Mouse (Mus musculus): ENCODE results near the gene Wipf2. TPM values are rescaled to one million over a fixed set of nuclear protein-coding genes. Genes with fewer than 3 reads are reported as not detected.
"Not testable (repeated sequence)": the region's sequence is repeated elsewhere in the genome, so short reads cannot be mapped to it uniquely, and the experiment has no call there.

Gene Wipf2
- total and polyA plus RNA-seq, 3 experiments: 3.1 to 25.4 (median 23.9) TPM

DNA sequence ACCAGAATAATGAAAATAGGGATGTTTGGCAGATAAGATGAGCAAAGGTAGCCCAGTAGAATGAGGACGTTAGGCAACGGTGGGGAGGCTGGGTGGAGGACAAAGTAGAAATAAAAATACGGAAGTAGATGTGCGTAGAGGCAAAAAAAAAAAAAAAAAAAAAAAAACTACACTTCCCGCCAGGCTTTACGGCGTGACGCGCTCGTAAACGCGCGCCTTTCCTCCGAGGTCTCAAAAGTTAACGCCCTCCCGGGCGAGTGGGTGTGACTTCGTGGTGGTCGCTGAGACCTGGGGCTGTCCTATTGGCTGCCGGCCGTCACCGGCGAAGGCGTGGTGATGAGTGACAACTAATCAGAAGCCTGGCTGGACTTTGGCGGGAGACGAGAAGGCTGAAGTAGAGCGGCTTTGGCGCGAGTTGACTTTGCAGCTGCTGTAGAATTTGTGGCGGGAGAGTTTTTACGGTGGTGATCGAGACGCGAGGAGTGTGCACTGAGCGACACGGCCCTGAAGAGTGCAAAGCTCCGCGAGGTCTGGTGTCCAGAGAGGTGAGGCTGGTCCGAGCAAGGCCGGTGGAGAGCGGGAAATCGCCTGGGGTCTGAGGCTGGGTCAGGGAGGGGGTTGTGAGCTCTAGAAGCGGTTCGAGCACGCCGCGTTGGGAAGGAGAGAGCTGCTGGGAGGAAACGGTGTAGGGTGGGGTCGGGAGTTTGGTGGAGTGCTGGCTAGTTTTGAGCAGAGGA lies 44.2 kb downstream of the Wipf2 start, which contains the start of gene Cdc6:
Gene Cdc6, plus strand, starts transcription at position 365 of the 737 bp plus-strand sequence.
- Histone ChIP-seq H3K27me3 (ENCODE audit: insufficient read depth, low read length) (no peaks in the 10 kb centered on the region), H3K4me3 (ENCODE audit: low read depth, low read length) (peak within 1 kb of the TSS; percentile 86), H3K36me3 (replicated peaks) (peaks cover 61% of the 10 kb centered on the region), H3K9me3 (replicated peaks) (no peaks in the 10 kb centered on the region), H3K4me1 (ENCODE audit: insufficient read depth, low read depth, low read length) (peaks cover 84% of the 10 kb centered on the region)
- no peak for TF ChIP-seq POLR2AphosphoS5 (IDR thresholded peaks at IDR 0.05; ENCODE audit: insufficient replicate concordance, low read depth, low read length)
- no peak for TF ChIP-seq TAL1 (conservative IDR thresholded peaks at IDR 0.05; ENCODE audit: low read depth, low read length)
- TF ChIP-seq GATA2 (IDR thresholded peaks at IDR 0.05; ENCODE audit: borderline replicate concordance, low read depth, low read length): no peak
- TF ChIP-seq CTCF (IDR thresholded peaks at IDR 0.05; ENCODE audit: low read depth, low read length): no peak
- TF ChIP-seq GATA1 (IDR thresholded peaks at IDR 0.05; ENCODE audit: borderline replicate concordance, low read length): no peak
- DNase-seq (ENCODE audit: low spot score): peak; percentile 86
- peak; percentile 85 for ATAC-seq (ENCODE audit: extremely low read depth, insufficient number of reproducible peaks, low FRiP score, poor library complexity, severe bottlenecking)

DNA sequence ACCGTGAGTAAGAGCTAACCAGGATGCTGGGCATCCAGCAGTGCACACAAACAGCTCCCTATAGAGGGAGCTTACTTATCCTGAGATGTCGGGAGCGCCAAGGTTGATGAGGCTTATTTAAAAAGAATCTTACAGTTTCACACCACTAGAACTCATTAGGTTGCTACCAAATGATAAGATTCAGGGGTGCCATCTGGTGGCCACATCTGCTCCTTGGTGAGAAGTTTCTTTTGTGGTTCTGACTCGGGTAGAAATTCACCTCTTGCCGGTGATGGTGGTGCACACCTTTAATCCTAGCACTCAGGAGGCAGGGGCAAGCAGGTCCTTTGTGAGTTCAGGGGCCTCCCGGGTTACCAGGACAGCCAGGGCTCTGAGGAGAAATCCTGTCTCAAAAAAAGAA lies 46.2 kb downstream of the Wipf2 start:
- DNase-seq (ENCODE audit: low spot score) (no peak), ATAC-seq (ENCODE audit: extremely low read depth, insufficient number of reproducible peaks, low FRiP score, poor library complexity, severe bottlenecking) (no peak)
- H3K36me3 ChIP-seq (replicated peaks): peaks cover 72% of the 10 kb centered on the region
- H3K4me1 ChIP-seq (ENCODE audit: insufficient read depth, low read depth, low read length): peaks cover 82% of the 10 kb centered on the region
- no peak for TF ChIP-seq CTCF (IDR thresholded peaks at IDR 0.05; ENCODE audit: low read depth, low read length)
- TF ChIP-seq TAL1 (conservative IDR thresholded peaks at IDR 0.05; ENCODE audit: low read depth, low read length): 0 out of 2 replicates have a peak, but pooled peaks have one; percentile 22
- peak overlapping the region; percentile 86 for H3K4me3 ChIP-seq (ENCODE audit: low read depth, low read length)
- H3K27me3 ChIP-seq (ENCODE audit: insufficient read depth, low read length): no peaks in the 10 kb centered on the region
- H3K9me3 ChIP-seq (replicated peaks): no peaks in the 10 kb centered on the region

DNA sequence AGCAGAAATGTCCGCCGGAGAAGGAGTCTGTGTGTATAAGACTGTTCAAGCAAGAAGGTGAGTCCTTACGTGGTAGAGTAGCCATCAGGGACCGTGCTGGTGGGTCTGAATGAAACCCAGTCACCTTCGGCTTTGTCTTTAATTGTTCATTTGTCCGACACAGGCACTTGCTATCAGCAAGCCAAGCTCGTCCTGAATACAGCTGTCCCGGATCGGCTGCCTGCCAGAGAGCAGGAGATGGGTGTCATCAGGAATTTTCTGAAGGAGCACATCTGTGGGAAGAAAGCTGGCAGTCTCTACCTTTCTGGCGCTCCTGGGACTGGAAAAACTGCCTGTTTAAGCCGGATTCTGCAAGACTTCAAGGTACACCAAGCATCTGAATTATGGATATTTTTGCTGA lies 47.0 kb downstream of the Wipf2 start:
- Histone ChIP-seq H3K4me3 (ENCODE audit: low read depth, low read length) (peak overlapping the region; percentile 86; the same call in 1 of the 2 replicates), H3K4me1 (ENCODE audit: insufficient read depth, low read depth, low read length) (peaks cover 80% of the 10 kb centered on the region)

DNA sequence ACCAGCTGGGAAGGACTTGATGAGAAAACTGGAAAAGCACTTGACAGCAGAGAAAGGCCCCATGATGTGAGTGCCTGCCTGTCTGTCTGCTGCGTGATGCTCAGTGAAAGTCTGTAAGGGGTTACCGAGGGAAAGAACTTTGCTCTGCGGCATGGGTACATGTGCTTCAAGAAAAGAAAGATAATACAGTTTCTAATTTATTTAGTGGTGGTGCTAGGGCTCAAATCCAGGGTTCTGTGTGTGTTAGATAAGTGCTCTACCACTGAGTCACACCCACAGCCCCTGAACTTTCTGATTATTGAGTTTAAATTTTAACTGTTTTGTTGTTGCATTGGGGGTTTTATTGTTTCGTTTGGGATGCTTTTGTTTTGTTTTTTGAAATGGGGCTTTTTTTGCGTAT lies 48.1 kb downstream of the Wipf2 start:
- DNase-seq (ENCODE audit: low spot score) (no peak), ATAC-seq (ENCODE audit: extremely low read depth, insufficient number of reproducible peaks, low FRiP score, poor library complexity, severe bottlenecking) (no peak)
- H3K4me3 ChIP-seq (ENCODE audit: low read depth, low read length): peak overlapping the region; percentile 48; the same call in 1 of the 2 replicates
- peaks cover 78% of the 10 kb centered on the region for H3K36me3 ChIP-seq (replicated peaks)
- no peak for TF ChIP-seq GATA1 (IDR thresholded peaks at IDR 0.05; ENCODE audit: borderline replicate concordance, low read length)
- no peak for TF ChIP-seq CTCF (IDR thresholded peaks at IDR 0.05; ENCODE audit: low read depth, low read length)
- no peak for TF ChIP-seq POLR2AphosphoS5 (IDR thresholded peaks at IDR 0.05; ENCODE audit: insufficient replicate concordance, low read depth, low read length)
- TF ChIP-seq GATA2 (IDR thresholded peaks at IDR 0.05; ENCODE audit: borderline replicate concordance, low read depth, low read length): no peak
- TF ChIP-seq TAL1 (conservative IDR thresholded peaks at IDR 0.05; ENCODE audit: low read depth, low read length): peak; percentile 68
- no peaks in the 10 kb centered on the region for H3K9me3 ChIP-seq (replicated peaks)
- H3K4me1 ChIP-seq (ENCODE audit: insufficient read depth, low read depth, low read length): peaks cover 78% of the 10 kb centered on the region
- H3K27me3 ChIP-seq (ENCODE audit: insufficient read depth, low read length): no peaks in the 10 kb centered on the region

More for the DNA sequence above, 47.0 kb downstream of the Wipf2 start:
- TF ChIP-seq GATA1 (IDR thresholded peaks at IDR 0.05; ENCODE audit: borderline replicate concordance, low read length) (no peak), TAL1 (conservative IDR thresholded peaks at IDR 0.05; ENCODE audit: low read depth, low read length) (no peak), POLR2AphosphoS5 (IDR thresholded peaks at IDR 0.05; ENCODE audit: insufficient replicate concordance, low read depth, low read length) (no peak), GATA2 (IDR thresholded peaks at IDR 0.05; ENCODE audit: borderline replicate concordance, low read depth, low read length) (no peak), CTCF (IDR thresholded peaks at IDR 0.05; ENCODE audit: low read depth, low read length) (no peak)
- Histone ChIP-seq H3K9me3 (replicated peaks) (no peaks in the 10 kb centered on the region), H3K36me3 (replicated peaks) (peaks cover 75% of the 10 kb centered on the region), H3K27me3 (ENCODE audit: insufficient read depth, low read length) (no peaks in the 10 kb centered on the region)
- no peak for ATAC-seq (ENCODE audit: extremely low read depth, insufficient number of reproducible peaks, low FRiP score, poor library complexity, severe bottlenecking)
- DNase-seq (ENCODE audit: low spot score): no peak

DNA sequence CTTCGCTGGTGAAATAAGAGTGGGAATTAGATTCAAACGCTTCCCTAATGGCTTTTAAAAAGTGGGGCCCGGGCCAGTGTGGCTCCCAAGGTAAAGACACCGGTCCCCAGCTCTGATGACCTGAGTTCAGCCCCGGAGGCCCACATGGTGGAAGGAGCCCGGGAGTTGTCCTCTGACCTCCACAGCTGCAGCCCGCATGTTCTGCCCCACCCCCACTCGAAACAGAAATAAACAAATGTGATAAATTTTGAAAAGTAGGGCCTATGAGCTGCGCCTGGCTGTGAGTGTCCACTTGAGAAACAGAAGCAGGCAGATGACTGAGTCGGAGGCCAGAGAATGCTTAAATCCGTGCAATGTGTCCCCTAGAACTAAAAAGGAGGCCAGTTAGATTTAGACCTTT lies 50.8 kb downstream of the Wipf2 start:
- Histone ChIP-seq H3K4me3 (ENCODE audit: low read depth, low read length) (no peak overlapping the region; the same call in 1 of the 2 replicates), H3K36me3 (replicated peaks) (peaks cover 99% of the 10 kb centered on the region), H3K4me1 (ENCODE audit: insufficient read depth, low read depth, low read length) (peaks cover 92% of the 10 kb centered on the region), H3K9me3 (replicated peaks) (no peaks in the 10 kb centered on the region), H3K27me3 (ENCODE audit: insufficient read depth, low read length) (no peaks in the 10 kb centered on the region)
- no peak for DNase-seq (ENCODE audit: low spot score)
- TF ChIP-seq TAL1 (conservative IDR thresholded peaks at IDR 0.05; ENCODE audit: low read depth, low read length): no peak
- TF ChIP-seq GATA1 (IDR thresholded peaks at IDR 0.05; ENCODE audit: borderline replicate concordance, low read length): no peak
- no peak for TF ChIP-seq GATA2 (IDR thresholded peaks at IDR 0.05; ENCODE audit: borderline replicate concordance, low read depth, low read length)
- no peak for TF ChIP-seq POLR2AphosphoS5 (IDR thresholded peaks at IDR 0.05; ENCODE audit: insufficient replicate concordance, low read depth, low read length)
- no peak for TF ChIP-seq CTCF (IDR thresholded peaks at IDR 0.05; ENCODE audit: low read depth, low read length)
- no peak for ATAC-seq (ENCODE audit: extremely low read depth, insufficient number of reproducible peaks, low FRiP score, poor library complexity, severe bottlenecking)

DNA sequence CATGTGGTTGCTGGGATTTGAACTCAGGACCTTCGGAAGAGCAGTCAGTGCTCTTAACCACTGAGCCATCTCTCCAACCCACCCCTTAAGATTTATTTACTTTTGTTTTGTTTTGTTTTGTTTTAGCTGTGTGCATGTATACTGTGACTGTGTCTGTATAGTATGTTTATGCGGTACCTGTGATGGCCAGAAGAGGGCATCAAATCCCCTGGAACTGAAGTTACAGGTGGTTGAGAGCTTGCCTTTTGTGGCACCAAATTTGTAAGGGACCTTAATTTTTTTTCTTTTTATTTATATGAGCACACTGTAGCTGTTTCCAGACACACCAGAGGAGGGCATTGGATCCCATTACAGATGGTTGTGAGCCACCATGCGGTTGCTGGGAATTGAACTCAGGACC lies 52.9 kb downstream of the Wipf2 start:
- not testable (repeated sequence) for H3K27me3 ChIP-seq (ENCODE audit: insufficient read depth, low read length); ATAC-seq (ENCODE audit: extremely low read depth, insufficient number of reproducible peaks, low FRiP score, poor library complexity, severe bottlenecking); H3K9me3 ChIP-seq (replicated peaks); H3K4me3 ChIP-seq (ENCODE audit: low read depth, low read length); DNase-seq (ENCODE audit: low spot score)
- Histone ChIP-seq H3K4me1 (ENCODE audit: insufficient read depth, low read depth, low read length) (peaks cover 87% of the 10 kb centered on the region), H3K36me3 (replicated peaks) (peaks cover 99% of the 10 kb centered on the region)
- TF ChIP-seq CTCF (IDR thresholded peaks at IDR 0.05; ENCODE audit: low read depth, low read length): peak; percentile 25; the same call in 1 of the 2 replicates

Measured in G1E (cell line).